Mouse (Mus musculus): ENCODE results near the gene Dennd2a.

GRCm38 (mm10) chr6:39440207-39440606 is 117.5 kb downstream of the Dennd2a start:
- TF ChIP-seq CHD2 (IDR thresholded peaks at IDR 0.05; ENCODE audit: low read depth, low read length): no peak
- no peak for TF ChIP-seq MAFK (IDR thresholded peaks at IDR 0.05; ENCODE audit: insufficient read depth, low read depth, low read length)
- no peak for TF ChIP-seq ZNF384 (IDR thresholded peaks at IDR 0.05; ENCODE audit: low read depth, low read length)
- TF ChIP-seq ZC3H11A (IDR thresholded peaks at IDR 0.05; ENCODE audit: borderline replicate concordance, low read depth, low read length): no peak
- TF ChIP-seq HCFC1 (IDR thresholded peaks at IDR 0.05; ENCODE audit: borderline replicate concordance, insufficient read depth, low read length): no peak
